Mouse (Mus musculus): ENCODE data around the gene Ascc2.

- no peak for TF ChIP-seq CTCF (IDR thresholded peaks at IDR 0.05; ENCODE audit: extremely low read depth, insufficient read depth, low read length)
- TF ChIP-seq POLR2A (IDR thresholded peaks at IDR 0.05; ENCODE audit: extremely low read depth, insufficient read depth, low read length) = no peak
Observed at GRCm38 (mm10) chr11:4593491-4593848, 44.1 kb upstream of the Ascc2 start.
